Mouse (Mus musculus) midbrain, postnatal 0 days (tissue): Measurements from ENCODE around the gene Ston2. TPM values are rescaled to one million over a fixed set of nuclear protein-coding genes. Genes with fewer than 3 reads are reported as not detected.

ENCODE experiments used
- ATAC-seq: fragments of 200-750 bp; cut with Nextera tagmentation; 2 replicates; pipeline ENCODE4 v1.8.0; 2017; ENCODE audit warnings: moderate number of reproducible peaks, mild to moderate bottlenecking, moderate TSS enrichment, moderate library complexity; ENCODE audit not compliant: low FRiP score
- DNase-seq: peaks from one replicate; pipeline ENCODE4 v3.0.0-alpha.2; 2015; ENCODE audit warnings: low spot score
- H3K27ac ChIP-seq: fragments of 300-500 bp; sonication (generic); 2 replicates; pipeline ENCODE4 v1.5.1; 2014; ENCODE audit warnings: low read depth, mild to moderate bottlenecking, low read length, mixed read lengths
- H3K27me3 ChIP-seq: fragments of 300-500 bp; sonication (generic); 2 replicates; pipeline ENCODE4 v1.6.1; 2014; ENCODE audit warnings: low read length, control low read depth, mixed read lengths; ENCODE audit not compliant: insufficient read depth
- H3K36me3 ChIP-seq: fragments of 300-500 bp; sonication (generic); 2 replicates; pipeline ENCODE4 v1.6.1; 2014; ENCODE audit warnings: low read length, control low read depth, mixed read lengths; ENCODE audit not compliant: insufficient read depth
- H3K4me1 ChIP-seq: fragments of 300-500 bp; sonication (generic); 2 replicates; pipeline ENCODE4 v1.6.1; 2014; ENCODE audit warnings: mild to moderate bottlenecking, control low read depth, antibody characterized with exemption, low read length, mixed read lengths; ENCODE audit not compliant: insufficient read depth
- H3K4me2 ChIP-seq: fragments of 300-500 bp; sonication (generic); 2 replicates; pipeline ENCODE4 v1.6.1; 2014; ENCODE audit warnings: low read depth, mild to moderate bottlenecking, low read length, mixed read lengths; ENCODE audit not compliant: poor library complexity, severe bottlenecking
- H3K4me3 ChIP-seq: fragments of 300-500 bp; sonication (generic); 2 replicates; pipeline ENCODE4 v1.5.1; 2014; ENCODE audit warnings: low read depth, mild to moderate bottlenecking, low read length, moderate library complexity
- H3K9ac ChIP-seq: fragments of 300-500 bp; sonication (generic); replicated peaks from 2 replicates; pipeline ENCODE4 v1.6.1; 2014; ENCODE audit warnings: mild to moderate bottlenecking, low read length, moderate library complexity, mixed read lengths; ENCODE audit not compliant: poor library complexity, severe bottlenecking
- H3K9me3 ChIP-seq: fragments of 300-500 bp; sonication (generic); 2 replicates; pipeline ENCODE4 v1.6.1; 2016; ENCODE audit warnings: low read length, control low read depth
- CTCF ChIP-seq: IDR thresholded peaks from 2 replicates; pipeline ENCODE4 v1.5.1; 2016; ENCODE audit warnings: antibody characterized with exemption, mild to moderate bottlenecking
- WGBS: fragments of 180-500 bp; shearing (Covaris S2); extraction: QIAGEN DNeasy Blood & Tissue Kit; methylation state at CpG from one replicate; pipeline ENCODE4 v1.1.7; 2014; 5-methylcytosine and 5-hydroxymethylcytosine counted together
- polyA plus RNA-seq: library from polyadenylated mRNA; unstranded; fragments of >200 nt; fragmentation: Nextera tagmentation; extraction: Ambion mirVana; gene quantifications from 2 replicates; pipeline ENCODE4 v1.2.1, GENCODE M21; 2015
- total RNA-seq: library from RNA; depleted of rRNA; stranded (reverse); fragments of >200 nt; gene quantifications from 2 replicates; pipeline ENCODE4 v1.2.3, GENCODE M21; 2014

Gene Ston2
- total and polyA plus RNA-seq, 2 experiments from 2014 or later: 7.4 to 16.8 TPM

DNA sequence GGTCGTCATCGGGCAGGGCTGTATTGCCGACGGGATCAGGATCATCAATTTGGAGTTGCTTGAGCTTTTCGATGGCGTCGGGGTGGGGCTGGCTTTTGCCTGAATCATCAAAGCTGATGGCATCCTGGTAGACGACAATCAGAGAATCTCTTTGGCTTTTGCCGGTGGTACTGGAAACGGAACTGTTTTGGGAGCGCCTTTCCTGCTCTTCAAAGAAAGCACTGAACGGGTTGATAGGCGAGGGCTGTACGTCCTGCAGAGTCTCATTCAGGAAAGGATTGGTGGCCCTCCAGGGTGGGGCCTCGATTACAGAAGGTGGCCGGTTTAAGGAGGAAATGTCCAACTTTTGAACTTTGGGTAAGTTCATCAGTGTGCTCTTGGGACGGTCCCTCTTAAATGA is 139.8 kb downstream of the Ston2 start:
- H3K9ac ChIP-seq: no peak overlapping the region
- no peaks in the 10 kb centered on the region for H3K27me3 ChIP-seq
- H3K4me2 ChIP-seq: no peak overlapping the region
- no peaks in the 10 kb centered on the region for H3K4me1 ChIP-seq
- 0 out of 2 replicates have a peak, but pooled peaks cover 3% of the 10 kb centered on the region for H3K36me3 ChIP-seq
- no peak for ATAC-seq
- WGBS: 95% methylated on average over 17 of the region's 17 CpGs
- 0 out of 2 replicates have a peak, but pooled peaks cover 3% of the 10 kb centered on the region for H3K9me3 ChIP-seq
- DNase-seq: no peak
- H3K27ac ChIP-seq: no peak overlapping the region
- TF ChIP-seq CTCF: no peak
- no peak overlapping the region for H3K4me3 ChIP-seq

DNA sequence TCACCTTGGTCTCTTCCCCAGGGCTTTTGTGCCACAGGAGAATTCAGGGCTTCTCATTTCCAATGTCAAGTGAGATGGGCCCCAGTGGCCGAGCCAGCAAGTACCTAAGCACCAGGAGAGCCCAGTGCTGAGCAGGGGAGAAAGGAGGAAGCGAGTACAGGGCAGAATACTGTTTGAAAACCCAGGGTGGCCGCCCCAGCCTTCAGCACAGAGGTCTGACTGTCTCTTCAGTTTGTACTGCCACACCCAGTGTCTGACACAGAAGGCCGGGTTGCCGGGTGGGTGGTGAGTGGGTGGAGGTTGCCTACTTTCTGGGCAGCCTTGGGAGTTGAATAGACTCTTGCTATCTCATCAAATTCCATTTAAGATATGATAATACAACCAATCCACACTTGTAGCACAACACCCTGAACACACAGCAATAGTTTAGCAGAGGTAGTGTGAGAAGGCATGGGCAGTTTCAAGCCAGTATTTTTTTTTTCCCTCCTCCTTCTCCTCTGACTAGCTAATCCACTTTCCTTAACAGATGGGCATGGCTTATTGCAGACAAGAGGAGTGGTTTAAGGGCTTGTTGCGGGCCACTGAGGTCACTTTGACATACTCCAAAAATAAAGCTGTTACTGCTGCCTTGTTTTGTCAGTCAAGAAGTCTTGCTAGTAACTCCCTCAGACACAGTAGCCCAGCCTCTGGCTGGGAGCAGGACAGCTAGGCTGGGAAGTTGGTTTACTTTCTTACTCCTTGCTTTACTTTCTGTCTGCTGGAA is 142.6 kb downstream of the Ston2 start:
- H3K36me3 ChIP-seq: 0 out of 2 replicates have a peak, but pooled peaks cover 3% of the 10 kb centered on the region
- no peak for ATAC-seq
- no peak for TF ChIP-seq CTCF
- H3K9me3 ChIP-seq: 0 out of 2 replicates have a peak, but pooled peaks cover 3% of the 10 kb centered on the region
- no peak for DNase-seq
- no peak overlapping the region for H3K9ac ChIP-seq
- 83% methylated on average over 6 of the region's 6 CpGs for WGBS
- H3K4me2 ChIP-seq: no peak overlapping the region
- H3K4me3 ChIP-seq: no peak overlapping the region
- no peak overlapping the region for H3K27ac ChIP-seq
- H3K27me3 ChIP-seq: no peaks in the 10 kb centered on the region
- 0 out of 2 replicates have a peak, but pooled peaks cover 8% of the 10 kb centered on the region for H3K4me1 ChIP-seq

DNA sequence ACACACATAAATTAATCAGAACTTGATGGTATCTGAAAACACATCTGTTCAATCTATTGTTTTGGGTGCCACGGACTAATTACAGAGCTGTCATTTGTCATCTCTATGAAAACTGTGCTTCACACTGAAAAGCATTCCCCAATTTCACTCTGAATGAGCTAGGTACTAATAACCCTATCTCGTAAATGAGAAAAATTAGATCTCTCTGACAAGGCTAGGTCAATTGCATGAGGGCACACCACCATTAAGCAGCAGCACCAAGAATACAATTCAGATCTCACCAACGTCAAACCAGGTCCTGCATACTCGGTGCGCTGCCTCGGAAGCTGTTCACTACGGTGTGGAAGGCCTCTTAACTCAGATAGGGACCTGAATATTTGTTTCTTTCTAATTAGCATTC is 145.0 kb downstream of the Ston2 start:
- 0 out of 2 replicates have a peak, but pooled peaks cover 3% of the 10 kb centered on the region for H3K9me3 ChIP-seq
- no peak overlapping the region for H3K27ac ChIP-seq
- no peak for TF ChIP-seq CTCF
- 0 out of 2 replicates have a peak, but pooled peaks cover 3% of the 10 kb centered on the region for H3K36me3 ChIP-seq
- no peak overlapping the region for H3K9ac ChIP-seq
- ATAC-seq (no peak), DNase-seq (no peak)
- no peak overlapping the region for H3K4me2 ChIP-seq
- H3K4me1 ChIP-seq: 0 out of 2 replicates have a peak, but pooled peaks cover 8% of the 10 kb centered on the region
- 74% methylated on average over 7 of the region's 7 CpGs for WGBS
- no peaks in the 10 kb centered on the region for H3K27me3 ChIP-seq
- H3K4me3 ChIP-seq: no peak overlapping the region

GRCm38 (mm10) chr12:91642426-91643093 is 145.6 kb downstream of the Ston2 start:
- TF ChIP-seq CTCF: no peak
- ATAC-seq (no peak), DNase-seq (no peak)
- no peaks in the 10 kb centered on the region for H3K27me3 ChIP-seq
- H3K4me2 ChIP-seq: no peak overlapping the region
- no peak overlapping the region for H3K9ac ChIP-seq
- WGBS: 62% methylated on average over 12 of the region's 12 CpGs
- no peak overlapping the region for H3K27ac ChIP-seq
- H3K36me3 ChIP-seq: no peaks in the 10 kb centered on the region
- no peak overlapping the region for H3K4me3 ChIP-seq
- H3K4me1 ChIP-seq: 0 out of 2 replicates have a peak, but pooled peaks cover 8% of the 10 kb centered on the region
- no peaks in the 10 kb centered on the region for H3K9me3 ChIP-seq

DNA sequence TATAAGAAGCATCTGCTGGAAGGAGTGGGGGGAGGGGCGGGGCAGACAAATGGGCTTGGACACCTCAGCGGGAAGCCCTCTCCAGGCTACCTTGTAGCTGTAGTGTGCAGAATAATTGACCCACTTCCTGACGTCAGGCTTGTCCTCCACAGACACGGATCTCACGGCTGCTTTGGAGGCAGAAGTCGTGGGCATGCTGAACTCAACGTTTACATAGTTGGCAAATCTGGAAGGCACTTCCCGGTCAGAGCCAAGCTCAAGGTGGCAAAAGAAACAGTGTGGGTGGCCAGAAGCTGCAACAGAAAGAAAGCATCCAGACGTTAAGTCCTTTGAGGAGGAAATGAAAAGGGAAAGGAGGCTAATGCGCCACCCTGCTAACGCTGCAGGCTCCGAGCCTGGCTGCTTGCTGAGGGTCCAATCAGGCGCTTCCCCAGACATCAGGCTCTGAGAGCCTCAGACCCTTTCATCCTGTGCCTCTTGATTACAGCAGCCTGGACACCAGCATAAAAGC is 146.5 kb downstream of the Ston2 start:
- WGBS: 6% methylated on average over 13 of the region's 13 CpGs
- ATAC-seq: peak; percentile 48; the same call in 1 of the 2 replicates
- H3K4me1 ChIP-seq: 0 out of 2 replicates have a peak, but pooled peaks cover 8% of the 10 kb centered on the region

More for the DNA sequence above, 146.5 kb downstream of the Ston2 start:
- H3K4me3 ChIP-seq: peak overlapping the region; percentile 13; the same call in 1 of the 2 replicates
- H3K27ac ChIP-seq: no peak overlapping the region
- no peaks in the 10 kb centered on the region for H3K36me3 ChIP-seq
- peak overlapping the region; percentile 20; the same call in 1 of the 2 replicates for H3K9ac ChIP-seq
- H3K9me3 ChIP-seq: no peaks in the 10 kb centered on the region
- H3K27me3 ChIP-seq: no peaks in the 10 kb centered on the region
- TF ChIP-seq CTCF: no peak
- peak; percentile 56 for DNase-seq
- peak overlapping the region; percentile 44 for H3K4me2 ChIP-seq
